Mouse (Mus musculus) embryonic facial prominence, embryonic 14.5 days (tissue): ENCODE results near the gene Rnpc3. TPM values are rescaled to one million over a fixed set of nuclear protein-coding genes. Genes with fewer than 3 reads are reported as not detected.

ENCODE experiments used
- ATAC-seq: fragments of 200-750 bp; cut with Nextera tagmentation; 2 replicates; pipeline ENCODE4 v1.8.0; 2017; ENCODE audit warnings: low read depth, moderate number of reproducible peaks, moderate TSS enrichment
- DNase-seq: peaks from one replicate; pipeline ENCODE4 v3.0.0-alpha.2; 2015; ENCODE audit warnings: low spot score
- H3K27ac ChIP-seq: fragments of 300-500 bp; sonication (generic); replicated peaks from 2 replicates; pipeline ENCODE4 v1.5.1; 2014; ENCODE audit warnings: low read depth, mild to moderate bottlenecking, low read length, moderate library complexity
- H3K27me3 ChIP-seq: fragments of 300-500 bp; sonication (generic); replicated peaks from 2 replicates; pipeline ENCODE4 v1.6.1; 2014; ENCODE audit warnings: low read length; ENCODE audit not compliant: control insufficient read depth, insufficient read depth
- H3K36me3 ChIP-seq: fragments of 300-500 bp; sonication (generic); 2 replicates; pipeline ENCODE4 v1.6.1; 2014; ENCODE audit warnings: low read length, mixed read lengths; ENCODE audit not compliant: control insufficient read depth, insufficient read depth
- H3K4me1 ChIP-seq: fragments of 300-500 bp; sonication (generic); 2 replicates; pipeline ENCODE4 v1.6.1; 2014; ENCODE audit warnings: antibody characterized with exemption, low read length; ENCODE audit not compliant: control insufficient read depth, insufficient read depth
- H3K4me2 ChIP-seq: fragments of 300-500 bp; sonication (generic); 2 replicates; pipeline ENCODE4 v1.6.1; 2014; ENCODE audit warnings: low read depth, mild to moderate bottlenecking, low read length, moderate library complexity, mixed read lengths
- H3K4me3 ChIP-seq: fragments of 300-500 bp; sonication (generic); 2 replicates; pipeline ENCODE4 v1.5.1; 2014; ENCODE audit warnings: low read depth, mild to moderate bottlenecking, low read length
- H3K9ac ChIP-seq: fragments of 300-500 bp; sonication (generic); 2 replicates; pipeline ENCODE4 v1.6.1; 2014; ENCODE audit warnings: low read depth, mild to moderate bottlenecking, low read length, moderate library complexity, mixed read lengths
- H3K9me3 ChIP-seq: fragments of 300-500 bp; sonication (generic); 2 replicates; pipeline ENCODE4 v1.6.1; 2016; ENCODE audit warnings: low read length; ENCODE audit not compliant: control insufficient read depth
- WGBS: fragments of 180-500 bp; shearing (Covaris S2); extraction: QIAGEN DNeasy Blood & Tissue Kit; methylation state at CpG from one replicate; pipeline ENCODE4 v1.1.7; 2014; 5-methylcytosine and 5-hydroxymethylcytosine counted together
- polyA plus RNA-seq: library from polyadenylated mRNA; unstranded; fragments of >200 nt; fragmentation: Nextera tagmentation; extraction: Ambion mirVana; gene quantifications from 2 replicates; pipeline ENCODE4 v1.2.1, GENCODE M21; 2014

Gene Rnpc3
- polyA plus RNA-seq, 1 experiment from 2014 or later: 32.0 TPM

GRCm38 (mm10) chr3:113590844-113591243 is 39.1 kb downstream of the Rnpc3 start:
- ATAC-seq (no peak; the same call in 1 of the 2 replicates), DNase-seq (peak; percentile 4)
- Histone ChIP-seq H3K4me2 (no peak overlapping the region), H3K9ac (no peak overlapping the region), H3K9me3 (no peaks in the 10 kb centered on the region), H3K36me3 (0 out of 2 replicates have a peak, but pooled peaks cover 3% of the 10 kb centered on the region), H3K27me3 (no peaks in the 10 kb centered on the region), H3K4me3 (no peak overlapping the region), H3K27ac (no peak overlapping the region), H3K4me1 (no peaks in the 10 kb centered on the region)
- 81% methylated on average over 1 of the region's 1 CpGs for WGBS

DNA sequence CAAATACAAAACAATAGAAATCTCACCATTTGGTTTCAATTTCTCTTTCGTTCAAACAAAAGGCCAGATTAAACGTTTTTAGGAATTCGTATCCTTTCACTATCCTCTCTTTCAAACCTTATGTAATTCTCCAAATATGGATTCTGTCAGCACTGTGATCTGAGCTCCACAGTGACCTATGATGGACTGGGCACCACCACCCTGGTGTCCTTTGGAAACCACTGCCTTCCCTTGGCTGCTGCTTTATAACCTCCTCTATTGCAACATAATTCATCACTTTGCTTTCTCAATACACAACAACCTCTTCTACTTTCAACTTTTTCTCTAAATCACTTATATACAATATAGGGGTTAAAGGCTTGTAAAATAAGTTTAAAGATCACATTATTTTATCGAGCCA is 55.4 kb downstream of the Rnpc3 start:
- H3K4me3 ChIP-seq: no peak overlapping the region
- 61% methylated on average over 4 of the region's 4 CpGs for WGBS
- no peak for ATAC-seq
- H3K9me3 ChIP-seq: no peaks in the 10 kb centered on the region
- H3K9ac ChIP-seq: no peak overlapping the region
- no peak for DNase-seq
- H3K27ac ChIP-seq: no peak overlapping the region
- H3K36me3 ChIP-seq: no peaks in the 10 kb centered on the region
- no peak overlapping the region for H3K4me2 ChIP-seq
- H3K27me3 ChIP-seq: no peaks in the 10 kb centered on the region
- no peaks in the 10 kb centered on the region for H3K4me1 ChIP-seq

- ATAC-seq (no peak), DNase-seq (no peak)
- H3K9me3 ChIP-seq: no peaks in the 10 kb centered on the region
- no peaks in the 10 kb centered on the region for H3K4me1 ChIP-seq
- WGBS: 71% methylated on average over 2 of the region's 2 CpGs
- no peak overlapping the region for H3K27ac ChIP-seq
- H3K36me3 ChIP-seq: no peaks in the 10 kb centered on the region
- H3K4me2 ChIP-seq: no peak overlapping the region
- H3K9ac ChIP-seq: no peak overlapping the region
- no peaks in the 10 kb centered on the region for H3K27me3 ChIP-seq
- no peak overlapping the region for H3K4me3 ChIP-seq
Observed at GRCm38 (mm10) chr3:113574138-113574537, 55.8 kb downstream of the Rnpc3 start.

DNA sequence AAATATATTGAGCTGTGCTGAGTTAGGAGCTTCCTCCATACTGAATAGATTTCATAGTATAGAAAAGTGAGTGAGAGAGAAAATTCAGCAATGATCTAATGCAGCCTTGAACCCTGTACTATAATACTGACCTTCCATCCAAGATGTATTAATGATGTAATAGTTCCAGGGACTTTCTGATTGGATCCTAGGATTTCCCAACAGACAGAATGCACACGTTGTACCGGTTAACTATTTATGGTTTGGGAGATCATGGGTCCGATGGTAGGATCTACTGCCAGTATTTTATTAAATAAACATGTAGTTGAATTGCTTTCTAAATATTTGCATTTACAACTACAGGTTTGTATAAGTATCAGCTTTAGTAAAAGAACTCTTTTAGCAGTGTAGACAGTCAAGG is 57.8 kb downstream of the Rnpc3 start:
- H3K4me3 ChIP-seq: no peak overlapping the region
- no peaks in the 10 kb centered on the region for H3K4me1 ChIP-seq
- H3K27me3 ChIP-seq: no peaks in the 10 kb centered on the region
- DNase-seq (no peak), ATAC-seq (no peak)
- no peak overlapping the region for H3K4me2 ChIP-seq
- no peak overlapping the region for H3K9ac ChIP-seq
- no peaks in the 10 kb centered on the region for H3K9me3 ChIP-seq
- no peak overlapping the region for H3K27ac ChIP-seq
- 65% methylated on average over 3 of the region's 3 CpGs for WGBS
- H3K36me3 ChIP-seq: no peaks in the 10 kb centered on the region

Other genes with a start within 250 kb of the Rnpc3 start
- not detected in 2 replicates for gene Amy2a1, start 97.7 kb downstream of the Rnpc3 start, polyA plus RNA-seq
- gene Amy1, start 23.4 kb downstream of the Rnpc3 start, polyA plus RNA-seq: 3.1 and 4.2 TPM in 2 replicates